Mouse (Mus musculus) hematopoietic stem cell, adult 5-6 weeks (primary cell): Measurements from ENCODE around the gene Slit1. TPM values are rescaled to one million over a fixed set of nuclear protein-coding genes. Genes with fewer than 3 reads are reported as not detected.

ENCODE experiments used
- total RNA-seq: library from RNA; stranded (forward); fragments of 172-1452, 232-1000 nt; gene quantifications from 2 replicates; pipeline ENCODE4 v1.2.3, GENCODE M21; 2017

Gene Slit1
- total RNA-seq, 1 experiment from 2014 or later = not detected

Other genes with a start within 250 kb of the Slit1 start
- 16.7 and 17.3 TPM in 2 replicates for gene Gm340, start 161.3 kb downstream of the Slit1 start, total RNA-seq
- gene Arhgap19, start 58.4 kb upstream of the Slit1 start, total RNA-seq = 17.8 and 26.8 TPM in 2 replicates
- gene Frat1, start 86.3 kb upstream of the Slit1 start, total RNA-seq = 11.4 and 16.7 TPM in 2 replicates
- gene Frat2, start 104.5 kb upstream of the Slit1 start, total RNA-seq = 28.0 and 33.7 TPM in 2 replicates
- 12.2 and 18.9 TPM in 2 replicates for gene Rrp12, start 152.5 kb upstream of the Slit1 start, total RNA-seq
- gene Pgam1, start 168.3 kb upstream of the Slit1 start, total RNA-seq = 112 and 157 TPM in 2 replicates
- 50.7 and 52.2 TPM in 2 replicates for gene Exosc1, start 189.8 kb upstream of the Slit1 start, total RNA-seq
- gene Zdhhc16, start 189.8 kb upstream of the Slit1 start, total RNA-seq = 22.3 and 26.4 TPM in 2 replicates
- gene Mms19, start 237.5 kb upstream of the Slit1 start, total RNA-seq = 23.1 and 24.8 TPM in 2 replicates
- 3.3 and 14.9 TPM in 2 replicates for gene Ubtd1, start 238.1 kb upstream of the Slit1 start, total RNA-seq